Comparison of ENCODE assay signal across 8 mouse cellular contexts in genomic region chr12:52503456-52504320, GRCm38 (mm10). TPM values are rescaled to one million over a fixed set of nuclear protein-coding genes. Genes with fewer than 3 reads are reported as not detected.
DNase-seq lines count a peak whose midpoint lies in the region; ATAC-seq and TF ChIP-seq lines count a peak whose summit lies in the region.

TSS of gene Arhgap5 (plus strand) at chr12:52503972.

- peaks cover 7% of the 10 kb centered on the region; the same call in 1 of the 2 replicates for H3K36me3 ChIP-seq in hindbrain, embryonic 10.5 days
- H3K36me3 ChIP-seq in lung, postnatal 0 days (ENCODE audit: insufficient read depth, low read length): no peaks in the 10 kb centered on the region

- peak; percentile 98 for DNase-seq in MN1 (ENCODE audit: low spot score)
- DNase-seq in cerebellum, adult 9-10 months: peak; percentile 96
- DNase-seq in hindbrain, embryonic 10.5 days (ENCODE audit: low spot score): peak; percentile 96
- DNase-seq in layer of hippocampus, adult 9-11 months: peak; percentile 95
- DNase-seq in lung, postnatal 0 days (ENCODE audit: low spot score): peak; percentile 99
- DNase-seq in ovary, postnatal 14 days (ENCODE audit: low spot score): peak; percentile 87
- peak; percentile 82 for DNase-seq in thymus, postnatal 14 days

- H3K9ac ChIP-seq in lung, postnatal 0 days (replicated peaks; ENCODE audit: low read depth): peak within 1 kb of the TSS; percentile 97

- no peak for TF ChIP-seq CTCF in lung, postnatal 0 days (IDR thresholded peaks at IDR 0.05)

- H3K27me3 ChIP-seq in hindbrain, embryonic 10.5 days (ENCODE audit: insufficient read depth, poor library complexity, severe bottlenecking): no peaks in the 10 kb centered on the region
- H3K27me3 ChIP-seq in lung, postnatal 0 days (replicated peaks; ENCODE audit: insufficient read depth, low read length): no peaks in the 10 kb centered on the region

- no peak for TF ChIP-seq EP300 in lung, postnatal 0 days (IDR thresholded peaks at IDR 0.05)

- H3K4me2 ChIP-seq in lung, postnatal 0 days (replicated peaks; ENCODE audit: low read depth, low read length): peak within 1 kb of the TSS; percentile 59

- peak within 1 kb of the TSS; percentile 96 for H3K4me3 ChIP-seq in hindbrain, embryonic 10.5 days
- H3K4me3 ChIP-seq in lung, postnatal 0 days (ENCODE audit: low read depth, low read length): peak within 1 kb of the TSS; percentile 99

- peak; percentile 90 for ATAC-seq in frontal cortex, adult (ENCODE audit: low TSS enrichment)
- peak; percentile 93 for ATAC-seq in lung, postnatal 0 days

- peaks cover 27% of the 10 kb centered on the region for H3K4me1 ChIP-seq in hindbrain, embryonic 10.5 days (replicated peaks)
- no peaks in the 10 kb centered on the region for H3K4me1 ChIP-seq in lung, postnatal 0 days (ENCODE audit: insufficient read depth, low read depth, low read length)

- WGBS in hindbrain, embryonic 10.5 days: under 1% methylated on average over 118 of the region's 119 CpGs
- WGBS in lung, postnatal 0 days: 2% methylated on average over 39 of the region's 119 CpGs

- peak within 1 kb of the TSS; percentile 99 for H3K27ac ChIP-seq in hindbrain, embryonic 10.5 days
- peak within 1 kb of the TSS; percentile 100 for H3K27ac ChIP-seq in lung, postnatal 0 days (ENCODE audit: low read length)

- no peaks in the 10 kb centered on the region for H3K9me3 ChIP-seq in hindbrain, embryonic 10.5 days
- H3K9me3 ChIP-seq in lung, postnatal 0 days (ENCODE audit: low read length): no peaks in the 10 kb centered on the region

RNA-seq across cellular contexts. Expression of gene Arhgap5, which starts in this region (rescaled TPM):
- 29.4 and 40.0 TPM in 2 replicates for polyA plus RNA-seq in hindbrain, embryonic 10.5 days (2016; fragmentation: Nextera tagmentation; extraction: Ambion mirVana)
- 32.1 and 39.1 TPM in 2 replicates for polyA plus RNA-seq in lung, postnatal 0 days (2015; fragmentation: Nextera tagmentation; extraction: Ambion mirVana)

Comparison
In these comparisons a context has a peak if more than half of its experiments do, and no peak if none do; other contexts are left out.
1. Peak in every context shown above with its lines: DNase-seq, ATAC-seq, H3K4me3 ChIP-seq and H3K27ac ChIP-seq.